ENCODE assay signal across 29 mouse cellular contexts in genomic region chr8:5482938-5483337, GRCm38 (mm10).
"Had no signal": no experiment of that assay in that cellular context is flagged by ENCODE, and none has a peak within 500 bp of the region (broad histone marks: within the 10 kb centered on the region; RNA-seq: fewer than 3 reads in every experiment).

No protein-coding gene starts in this region.

- H3K4me2 ChIP-seq: heart, embryonic 11.5 days; heart, embryonic 13.5 days; heart, embryonic 15.5 days; hindbrain, embryonic 13.5 days; hindbrain, embryonic 15.5 days; intestine, embryonic 15.5 days; limb, embryonic 13.5 days; liver, embryonic 11.5 days; liver, embryonic 13.5 days; liver, embryonic 15.5 days had no signal

- H3K9me3 ChIP-seq: heart, embryonic 13.5 days; heart, embryonic 15.5 days; hindbrain, embryonic 13.5 days; hindbrain, embryonic 15.5 days; intestine, embryonic 15.5 days; limb, embryonic 13.5 days; liver, embryonic 13.5 days; liver, embryonic 15.5 days had no signal

- H3K4me1 ChIP-seq: heart, embryonic 13.5 days; heart, embryonic 15.5 days; hindbrain, embryonic 13.5 days; hindbrain, embryonic 15.5 days; intestine, embryonic 15.5 days; limb, embryonic 13.5 days; liver, embryonic 13.5 days; liver, embryonic 15.5 days had no signal

- H3K36me3 ChIP-seq: heart, embryonic 13.5 days; heart, embryonic 15.5 days; hindbrain, embryonic 13.5 days; hindbrain, embryonic 15.5 days; intestine, embryonic 15.5 days; limb, embryonic 13.5 days; liver, embryonic 13.5 days; liver, embryonic 15.5 days had no signal

- ATAC-seq: hindbrain, postnatal 0 days; inflammation-experienced regulatory T-cells, adult 6 months; intestine, embryonic 15.5 days; intestine, postnatal 0 days had no signal

- H3K27me3 ChIP-seq: heart, embryonic 13.5 days; heart, embryonic 15.5 days; hindbrain, embryonic 13.5 days; hindbrain, embryonic 15.5 days; intestine, embryonic 15.5 days; limb, embryonic 13.5 days; liver, embryonic 13.5 days; liver, embryonic 15.5 days had no signal

- H3K9ac ChIP-seq: heart, embryonic 13.5 days; heart, embryonic 15.5 days; hindbrain, embryonic 13.5 days; hindbrain, embryonic 15.5 days; intestine, embryonic 15.5 days; limb, embryonic 13.5 days; liver, embryonic 13.5 days; liver, embryonic 15.5 days had no signal

- H3K4me3 ChIP-seq: heart, adult 2 months; heart, embryonic 13.5 days; heart, embryonic 15.5 days; hindbrain, embryonic 13.5 days; hindbrain, embryonic 15.5 days; intestine, embryonic 15.5 days; layer of hippocampus, adult 2 months; limb, embryonic 13.5 days; liver, embryonic 13.5 days; liver, embryonic 15.5 days had no signal

- DNase-seq: gastrocnemius, postnatal 14 days; gastrocnemius, postnatal 36 days; heart, adult 11 months; heart, adult 2 months; heart, postnatal 14 days; heart, postnatal 36 days; kidney, adult 18-20 months; kidney, adult 8-10 months; kidney, postnatal 10 days; kidney, postnatal 25 days; kidney, postnatal 4 days; layer of hippocampus, adult 9-11 months; layer of hippocampus, postnatal 36 days; left cerebral cortex, postnatal 4 days; liver; liver, embryonic 13.5 days had no signal

- H3K27ac ChIP-seq: heart, adult 2 months; heart, embryonic 13.5 days; heart, embryonic 15.5 days; hindbrain, embryonic 13.5 days; hindbrain, embryonic 15.5 days; hindbrain, postnatal 0 days; intestine, embryonic 15.5 days; layer of hippocampus, adult 2 months; limb, embryonic 13.5 days; liver, embryonic 13.5 days; liver, embryonic 15.5 days had no signal
